Mouse (Mus musculus) right cerebral cortex, postnatal 14 days (tissue): Measurements from ENCODE around the gene Akap5.

Source experiments
- DNase-seq: peaks from one replicate; pipeline ENCODE4 v3.0.0; 2022

The Akap5 gene

DNA sequence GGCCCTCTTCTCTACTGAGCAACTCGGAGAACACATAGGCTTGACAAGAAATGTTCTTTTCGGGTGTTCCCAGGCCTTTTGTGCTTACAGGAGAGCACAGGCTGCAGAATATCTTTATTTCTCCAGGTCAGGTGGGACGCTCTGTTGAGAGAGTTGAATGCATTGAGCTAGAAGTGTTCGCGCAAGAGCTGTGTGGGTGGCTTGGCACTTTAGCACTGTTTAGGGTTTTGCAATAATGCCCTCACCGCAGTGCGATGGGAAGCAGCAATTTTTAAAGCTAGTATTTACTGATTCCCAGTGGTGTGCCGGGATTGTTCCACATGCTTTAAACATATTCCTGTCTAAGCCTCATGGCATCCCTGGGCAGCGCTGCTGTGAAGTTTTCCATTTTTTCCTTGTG is 13.5 kb upstream of the Akap5 start:
- no peak for DNase-seq

DNA sequence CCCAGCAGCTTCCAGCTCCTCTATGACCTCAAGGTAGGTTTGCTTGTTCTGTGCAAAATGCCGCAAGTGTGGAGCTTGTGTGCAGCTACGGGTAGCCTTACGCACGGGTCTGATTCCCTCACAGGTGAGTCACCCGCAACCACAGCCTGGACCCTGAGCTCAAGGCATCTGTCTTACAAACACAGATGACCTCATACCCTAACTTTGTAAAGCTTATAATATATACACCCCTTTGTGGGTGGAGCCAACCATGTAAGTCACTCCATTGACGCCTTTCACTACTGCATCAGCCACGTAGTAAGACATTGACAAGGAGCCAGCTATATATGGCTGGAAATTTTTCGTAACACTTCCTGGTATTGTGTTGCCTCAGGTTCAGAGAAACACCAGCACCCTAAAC is 12.7 kb upstream of the Akap5 start:
- DNase-seq, result no peak

DNA sequence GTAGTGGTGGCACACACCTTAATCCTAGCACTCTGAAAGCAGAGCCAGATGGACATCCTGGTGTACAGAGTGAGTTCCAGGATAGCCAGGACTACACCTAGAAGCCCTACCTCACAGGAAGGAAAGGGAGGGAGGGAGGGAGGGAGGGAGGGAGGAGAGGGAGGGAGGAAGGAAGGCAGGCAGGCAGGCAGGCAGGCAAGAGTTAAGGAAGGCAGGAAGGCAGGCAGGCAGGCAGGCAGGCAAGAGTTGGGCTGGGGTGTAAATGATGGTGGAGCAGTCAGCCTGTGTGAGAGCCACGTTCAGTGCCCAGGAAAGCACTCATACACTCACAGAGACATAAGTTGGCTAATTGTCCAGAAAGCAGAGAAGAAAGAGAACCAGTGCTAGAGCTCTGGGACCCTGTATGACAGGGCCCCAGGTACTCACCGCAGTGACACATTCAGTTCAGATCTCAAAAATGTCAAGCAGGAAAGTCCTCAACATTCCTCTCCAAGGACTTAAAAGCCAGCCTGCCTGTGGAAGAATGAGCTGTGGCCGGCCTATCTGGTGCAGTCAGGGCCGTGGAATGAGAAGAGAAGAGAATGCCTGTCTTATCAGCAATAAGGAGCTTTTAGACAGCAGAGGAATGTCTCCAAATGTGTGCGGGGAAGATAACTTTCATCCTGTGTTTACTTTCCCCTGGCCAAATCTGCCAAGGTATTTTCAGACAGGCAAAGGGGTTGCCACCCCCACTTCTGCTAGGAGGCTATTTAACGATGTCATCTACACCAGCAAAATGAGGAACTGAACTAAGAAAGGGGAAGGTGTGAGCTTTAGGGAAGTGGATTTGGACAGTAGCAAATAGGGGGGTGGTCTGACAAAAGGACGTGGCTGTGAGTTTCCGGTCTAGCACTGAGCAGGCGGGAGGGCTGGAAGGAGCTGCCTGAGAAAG is 6.1 kb upstream of the Akap5 start:
- no peak for DNase-seq

DNA sequence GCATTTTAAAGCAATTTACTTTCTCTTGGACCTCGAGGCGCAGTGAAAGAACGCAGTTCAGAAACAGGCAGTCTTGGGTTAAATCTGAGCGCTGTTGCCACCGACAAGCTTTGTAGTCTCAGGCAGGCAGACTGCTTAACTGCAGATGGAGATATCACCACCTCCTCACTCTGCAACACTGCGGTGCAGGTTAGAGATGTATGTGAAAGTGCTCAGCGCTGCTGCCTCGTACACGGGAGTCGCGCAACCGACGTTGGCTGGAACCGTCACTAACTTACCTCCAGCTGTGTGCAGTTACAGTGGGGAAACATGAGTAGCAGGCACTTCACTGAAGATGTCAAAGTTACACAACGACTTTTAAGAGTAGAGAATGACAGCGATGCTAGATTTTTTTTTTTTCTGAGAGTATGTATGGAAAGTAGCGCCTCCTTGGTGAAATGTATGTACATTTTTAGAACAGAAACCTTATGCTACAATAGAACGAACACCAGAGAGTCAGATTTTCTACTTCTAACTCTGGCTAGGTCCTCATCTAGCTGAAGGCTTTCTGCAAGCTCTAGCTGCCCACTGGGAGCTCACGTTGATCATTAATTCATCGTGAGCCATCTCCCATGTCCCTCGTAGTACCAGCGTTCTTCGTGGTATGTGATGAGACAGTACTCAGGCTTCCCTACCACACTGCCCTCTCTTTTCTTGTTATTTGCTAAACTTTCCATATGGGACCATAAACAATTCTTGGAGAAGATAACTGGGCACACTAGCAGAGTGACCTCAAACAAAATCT is 1.9 kb downstream of the Akap5 start:
- peak; percentile 29 for DNase-seq

DNA sequence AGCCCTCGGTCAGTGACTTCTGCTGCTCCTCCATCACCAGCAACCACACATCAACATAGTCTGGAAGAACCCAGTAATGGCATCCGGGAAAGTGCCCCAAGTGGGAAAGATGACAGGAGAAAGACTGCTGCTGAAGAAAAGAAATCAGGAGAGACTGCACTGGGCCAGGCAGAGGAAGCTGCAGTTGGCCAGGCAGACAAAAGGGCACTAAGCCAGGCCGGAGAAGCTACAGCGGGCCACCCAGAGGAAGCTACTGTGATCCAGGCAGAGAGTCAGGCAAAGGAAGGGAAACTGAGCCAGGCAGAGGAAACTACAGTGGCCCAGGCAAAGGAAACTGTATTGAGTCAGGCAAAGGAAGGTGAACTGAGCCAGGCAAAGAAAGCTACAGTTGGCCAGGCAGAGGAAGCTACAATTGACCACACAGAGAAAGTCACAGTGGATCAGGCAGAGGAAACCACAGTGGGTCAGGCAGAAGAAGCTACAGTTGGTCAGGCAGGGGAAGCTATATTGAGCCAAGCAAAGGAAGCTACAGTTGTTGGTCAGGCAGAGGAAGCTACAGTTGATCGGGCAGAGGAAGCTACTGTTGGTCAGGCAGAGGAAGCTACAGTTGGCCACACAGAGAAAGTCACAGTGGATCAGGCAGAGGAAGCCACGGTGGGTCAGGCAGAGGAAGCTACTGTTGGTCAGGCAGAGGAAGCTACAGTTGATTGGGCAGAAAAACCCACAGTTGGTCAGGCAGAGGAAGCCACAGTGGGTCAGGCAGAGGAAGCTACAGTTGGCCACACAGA is 4.1 kb downstream of the Akap5 start:
- no peak for DNase-seq

DNA sequence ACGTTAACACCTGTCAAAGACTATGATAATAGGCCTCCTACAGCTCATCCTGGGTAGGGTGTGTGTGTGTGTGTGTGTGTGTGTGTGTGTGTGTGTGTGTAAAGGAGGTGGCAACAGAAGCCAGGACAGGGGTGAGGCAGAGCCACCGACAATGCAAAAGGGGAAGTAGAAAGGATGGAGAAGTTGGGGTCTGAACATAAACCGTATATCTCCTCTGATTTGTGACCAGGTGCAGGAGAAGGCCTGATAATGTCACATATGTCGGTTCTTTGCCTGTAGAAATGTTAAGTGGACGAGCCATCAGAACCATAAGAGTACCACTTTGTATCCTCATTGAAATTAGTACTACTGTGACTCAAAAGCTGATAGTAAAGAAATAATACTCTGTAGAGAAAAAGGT is 9.0 kb downstream of the Akap5 start:
- DNase-seq, result no peak

DNA sequence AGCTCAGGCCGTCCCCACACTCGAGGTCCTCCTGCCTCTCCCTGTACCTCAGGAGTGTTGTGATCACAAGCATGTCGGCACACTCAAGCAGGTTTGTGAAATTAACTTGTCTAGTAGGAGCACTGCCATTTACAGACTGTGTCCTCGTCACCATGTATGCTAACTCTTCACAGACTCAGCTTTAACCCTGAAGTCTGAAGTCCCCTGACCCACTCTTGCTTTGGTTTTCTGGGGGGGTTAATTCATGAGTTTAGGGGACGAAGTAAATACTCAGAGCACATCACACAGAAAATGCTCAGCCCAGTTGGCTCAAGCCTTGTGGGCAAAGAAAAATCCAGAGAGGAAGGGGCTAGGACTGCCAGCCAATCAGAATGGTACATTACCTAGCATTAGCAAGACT is 10.9 kb downstream of the Akap5 start:
- DNase-seq, result no peak

DNA sequence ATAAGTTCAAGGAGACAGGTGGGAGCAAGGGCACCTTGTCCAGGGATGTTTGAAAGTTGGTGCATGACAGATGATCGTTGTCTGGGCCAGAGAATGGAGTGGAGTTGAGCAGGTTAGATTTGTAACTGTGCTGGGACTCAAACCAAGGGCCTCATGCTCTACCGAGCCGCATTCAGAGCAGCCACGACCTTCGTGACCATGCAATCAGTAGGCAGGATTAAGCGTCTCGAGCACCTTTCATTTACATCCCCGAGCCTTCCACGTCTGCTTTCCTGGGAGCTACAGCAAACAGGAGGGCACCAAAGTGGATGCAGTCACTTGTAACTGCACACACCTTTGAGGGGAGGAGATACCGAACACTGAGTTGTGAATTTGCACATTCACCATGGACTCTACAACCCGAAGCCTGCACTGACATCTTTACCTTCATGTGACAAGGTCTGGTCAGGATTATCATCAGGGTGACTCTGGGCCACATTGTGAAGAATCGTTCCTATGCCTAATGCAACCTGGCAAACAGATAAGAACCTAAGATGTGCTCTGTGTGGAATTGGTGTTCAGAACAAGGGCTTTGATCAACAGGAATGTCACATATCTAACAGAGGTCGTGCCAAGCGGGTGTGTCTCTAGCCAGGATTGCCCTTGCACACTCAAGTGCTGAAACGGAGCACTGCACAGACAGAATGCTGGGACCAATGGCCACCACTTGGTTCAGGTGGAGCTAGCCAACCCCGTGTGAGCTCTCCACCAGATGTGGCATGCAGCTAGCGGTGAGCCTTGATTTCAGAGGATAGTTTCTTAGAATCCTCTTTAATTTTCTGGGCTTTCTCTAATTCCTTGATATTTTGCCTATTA is 11.6 kb downstream of the Akap5 start:
- DNase-seq, result no peak

DNA sequence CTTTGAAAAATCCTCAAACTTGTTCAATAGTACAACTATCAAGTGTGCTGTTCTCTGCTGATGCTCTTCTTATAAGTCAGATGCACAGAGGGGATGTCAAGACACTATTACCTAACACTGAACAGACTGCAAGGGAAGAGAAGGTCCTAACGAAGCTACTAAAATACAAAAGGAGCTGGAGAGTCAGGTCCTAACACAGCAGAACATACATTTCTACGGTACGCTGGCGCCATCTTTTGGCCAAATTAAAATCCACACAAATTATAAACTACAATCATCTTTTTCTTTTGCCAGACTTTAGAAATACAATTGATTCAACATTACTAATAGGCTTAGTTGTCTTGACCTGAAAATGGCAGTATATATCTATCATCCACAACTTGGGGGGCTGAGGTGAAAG is 16.4 kb downstream of the Akap5 start:
- peak; percentile 35 for DNase-seq

DNA sequence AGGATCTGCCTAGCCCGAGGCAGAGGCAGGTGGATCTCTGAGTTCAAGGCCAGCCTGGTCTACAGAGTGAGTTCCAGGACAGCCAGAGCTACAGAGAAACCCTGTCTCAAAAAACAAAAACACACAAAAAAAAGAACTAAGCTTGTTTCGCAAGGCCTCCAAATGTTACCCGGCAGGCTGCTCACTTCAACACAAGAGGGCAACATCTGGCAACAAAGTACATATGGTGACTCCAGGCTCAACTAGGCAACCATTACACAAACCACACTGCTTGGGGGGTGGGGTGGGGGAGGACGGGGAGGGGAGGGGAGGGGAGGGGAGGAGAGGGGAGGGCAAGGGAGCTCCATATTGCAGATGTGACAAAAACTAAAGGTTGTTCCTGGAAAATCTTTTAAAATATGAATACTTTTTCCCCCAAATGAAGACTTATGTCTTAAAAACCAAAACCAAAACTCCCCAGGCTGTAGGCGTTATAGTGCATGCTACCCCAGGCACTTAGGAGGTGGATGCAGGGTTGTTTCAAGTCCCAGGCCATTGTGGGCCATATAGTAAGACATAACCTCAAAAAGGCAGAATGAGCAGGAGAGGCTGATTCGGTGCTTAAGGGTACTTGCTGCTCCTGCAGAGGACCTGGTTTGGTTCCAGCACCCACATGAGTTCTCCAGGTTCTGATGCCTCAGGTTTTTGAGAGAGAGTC is 21.2 kb downstream of the Akap5 start:
- DNase-seq, result no peak

DNA sequence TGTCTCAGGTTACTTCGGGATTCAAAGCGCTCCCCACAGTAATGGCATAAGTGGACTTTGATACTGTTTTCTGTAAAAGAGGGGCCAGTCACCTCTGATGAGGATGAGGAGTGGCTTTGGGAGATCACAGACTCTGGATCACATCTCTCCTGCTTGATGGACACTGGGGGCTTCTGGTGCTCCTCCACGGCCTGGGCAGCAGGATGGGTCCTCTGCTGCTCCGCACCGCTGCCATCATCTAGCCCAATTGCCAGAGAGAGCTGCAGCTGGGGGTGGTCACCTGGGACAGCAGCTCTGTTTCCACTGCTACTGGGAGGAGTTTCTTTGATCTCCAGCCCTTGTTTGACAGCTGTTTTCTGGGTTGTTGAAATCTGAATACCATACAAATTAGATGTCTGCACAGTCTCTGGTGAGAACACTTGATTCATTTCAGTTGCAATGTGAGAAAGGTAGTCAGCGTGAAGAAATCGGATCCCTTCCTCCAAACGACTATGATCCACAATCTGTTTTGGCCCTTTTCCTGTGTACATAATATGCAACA is 25.1 kb downstream of the Akap5 start:
- DNase-seq, result no peak

DNA sequence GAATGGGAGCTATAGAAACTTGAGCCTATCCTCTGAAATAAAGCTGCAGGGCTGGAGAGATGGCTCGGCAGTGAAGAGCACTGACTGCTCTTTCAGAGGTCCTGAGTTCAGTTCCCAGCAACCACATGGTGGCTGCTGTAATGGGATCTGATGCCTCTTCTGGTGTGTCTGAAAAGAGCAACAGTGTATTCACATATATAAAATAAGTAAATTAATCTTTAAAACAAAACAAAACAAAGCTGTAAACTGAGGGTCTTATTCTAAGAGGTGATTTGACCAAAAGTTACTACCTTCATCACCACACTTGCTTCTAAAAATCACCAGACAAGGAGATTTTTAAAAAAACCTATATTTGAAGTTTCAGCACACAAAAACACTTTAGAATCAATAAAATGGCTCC is 36.2 kb downstream of the Akap5 start:
- DNase-seq, result no peak

DNA sequence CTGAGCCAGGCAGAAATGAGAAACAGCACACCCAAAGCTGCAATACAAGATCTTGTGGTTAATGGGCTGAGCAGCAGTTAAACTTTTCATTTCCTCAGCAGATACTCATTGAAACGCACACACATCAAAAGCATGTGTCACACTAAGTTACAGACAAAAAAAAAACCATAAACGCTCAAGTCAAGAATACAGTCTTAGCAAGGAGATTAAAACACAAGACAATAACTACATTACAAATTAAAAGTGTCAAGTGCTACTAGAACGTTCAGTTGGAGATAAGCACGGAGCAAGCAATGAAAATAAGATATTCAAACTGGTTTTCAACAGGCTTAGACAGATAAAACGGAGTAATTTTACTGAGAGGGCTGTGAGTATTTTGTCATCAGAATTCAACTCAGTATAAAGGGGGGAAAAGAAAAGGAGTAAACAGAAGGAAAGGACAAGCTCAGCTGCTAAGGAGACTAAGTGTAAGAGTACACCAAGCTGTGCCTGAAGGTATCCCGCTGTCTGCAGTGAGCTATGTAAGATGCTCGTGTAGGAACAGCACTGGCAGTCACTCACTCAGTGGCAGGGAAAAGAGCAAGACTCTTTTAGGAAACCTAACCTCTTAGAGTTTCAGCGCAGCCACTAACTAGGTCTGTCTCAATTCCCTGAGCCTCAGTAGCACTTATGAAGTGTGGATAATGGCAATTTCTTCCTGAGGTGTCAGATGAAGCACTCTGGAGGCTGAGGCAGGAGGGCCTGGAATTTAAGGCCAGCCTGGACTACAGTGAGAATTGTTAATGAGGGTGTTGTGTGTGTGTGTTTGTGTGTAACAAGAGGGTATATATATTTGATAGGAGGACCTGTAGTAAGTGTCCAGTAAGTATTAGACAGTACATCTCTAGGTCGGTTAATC is 37.0 kb downstream of the Akap5 start:
- DNase-seq, result no peak

DNA sequence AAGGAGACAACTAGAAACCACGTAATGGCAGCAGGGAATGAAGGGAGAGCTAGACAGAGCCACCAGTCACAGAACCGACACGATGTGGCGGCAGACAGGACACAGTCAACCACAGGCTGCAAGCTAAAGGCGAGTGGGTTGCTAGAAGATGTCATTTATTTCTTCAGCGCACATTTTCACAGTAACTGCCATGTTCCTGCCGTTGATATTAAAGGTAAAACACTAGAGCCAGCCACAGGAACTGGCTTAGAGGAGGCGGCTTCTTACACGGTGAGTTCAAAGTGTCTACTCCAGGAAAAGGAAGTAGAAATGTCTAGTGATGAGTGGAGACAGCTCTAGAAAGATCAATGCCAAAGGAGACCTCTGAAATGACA is 37.6 kb downstream of the Akap5 start:
- no peak for DNase-seq

DNA sequence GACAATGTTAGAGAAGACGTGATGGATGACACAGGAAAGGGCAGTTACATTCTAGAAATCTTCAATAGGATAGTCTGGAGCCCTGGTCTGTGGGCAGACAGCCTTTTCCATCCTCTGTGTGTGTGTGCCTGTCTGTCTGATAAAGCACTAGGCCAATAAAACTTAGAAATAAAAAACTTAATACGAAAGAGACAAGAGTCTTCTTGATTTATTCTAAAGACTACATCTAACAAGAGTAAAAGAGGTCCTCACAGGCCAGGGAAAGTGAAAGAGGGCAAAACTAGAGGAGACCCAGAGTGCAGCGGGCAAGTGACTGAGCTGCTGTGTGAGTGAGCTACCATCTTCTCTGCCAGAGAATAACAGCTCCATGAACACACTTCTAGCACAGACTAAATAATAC is 41.6 kb downstream of the Akap5 start:
- DNase-seq, result no peak

DNA sequence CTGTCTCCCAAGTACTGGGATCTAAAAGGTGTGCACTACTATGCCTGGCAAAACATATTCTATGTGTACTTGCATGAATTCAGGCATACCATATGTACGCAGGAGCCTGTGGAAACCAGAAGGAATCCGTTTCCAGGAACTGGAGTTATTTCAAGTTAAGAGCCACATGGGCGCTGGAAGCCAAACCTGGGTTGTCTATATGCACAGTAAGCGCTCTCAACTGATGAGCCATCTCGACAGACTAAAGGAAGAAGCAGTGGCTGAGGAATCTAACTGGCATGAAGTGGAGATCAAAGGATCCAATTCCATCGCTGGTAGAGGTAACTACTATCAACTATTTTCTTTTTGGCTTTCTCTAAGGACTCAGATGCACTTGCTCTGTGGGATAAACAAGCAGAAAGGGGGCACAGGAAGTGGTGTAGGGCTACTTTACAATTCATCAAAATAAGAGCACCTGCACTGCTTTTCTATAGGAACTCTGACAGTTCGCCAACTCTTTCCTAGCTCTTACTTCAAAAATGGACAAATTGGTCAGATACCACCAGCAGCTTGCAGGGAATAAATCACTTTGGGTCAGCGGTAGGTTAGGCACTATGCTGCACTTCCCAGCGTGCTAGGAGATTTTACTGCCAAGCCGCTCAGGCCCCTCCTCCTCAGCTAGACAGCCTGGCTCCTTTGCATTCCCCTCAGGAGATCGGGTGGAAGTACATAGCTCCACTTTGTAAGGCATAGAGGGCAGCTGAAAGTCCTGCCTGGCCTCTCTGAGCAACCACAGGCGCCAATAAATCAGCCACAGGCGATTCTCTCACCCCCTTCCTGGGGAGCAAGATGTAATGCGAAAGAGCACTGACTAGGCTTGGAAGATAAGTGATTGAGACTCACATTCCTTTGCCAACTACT is 42.7 kb downstream of the Akap5 start:
- no peak for DNase-seq

DNA sequence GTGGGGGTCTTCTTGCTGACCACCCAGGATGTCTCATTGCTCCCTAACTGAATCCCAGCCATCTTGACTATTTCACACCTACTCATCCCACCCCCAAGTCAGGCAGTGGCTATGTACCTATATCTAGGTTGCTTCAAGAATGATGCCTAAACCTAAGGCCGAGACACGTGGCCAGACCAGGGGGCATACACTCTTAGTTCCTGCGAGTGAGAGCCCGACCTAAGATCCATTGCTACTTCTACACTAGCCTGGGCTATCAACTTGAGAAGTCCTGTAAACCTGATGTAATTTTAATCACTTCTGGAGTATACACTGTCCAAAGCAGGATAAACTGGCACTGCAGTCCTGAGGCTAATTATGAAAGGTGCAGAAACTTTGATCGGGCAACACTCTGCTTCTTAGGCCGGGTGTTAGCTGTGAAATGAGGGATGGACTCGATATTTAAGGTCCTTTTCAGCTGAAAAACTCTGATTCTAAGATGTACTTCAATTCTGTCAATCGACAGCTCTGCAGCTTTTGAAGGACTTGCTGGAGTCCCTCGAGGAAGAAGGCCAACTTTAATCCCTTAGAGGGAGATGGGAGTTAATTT is 43.6 kb downstream of the Akap5 start:
- DNase-seq, result no peak

DNA sequence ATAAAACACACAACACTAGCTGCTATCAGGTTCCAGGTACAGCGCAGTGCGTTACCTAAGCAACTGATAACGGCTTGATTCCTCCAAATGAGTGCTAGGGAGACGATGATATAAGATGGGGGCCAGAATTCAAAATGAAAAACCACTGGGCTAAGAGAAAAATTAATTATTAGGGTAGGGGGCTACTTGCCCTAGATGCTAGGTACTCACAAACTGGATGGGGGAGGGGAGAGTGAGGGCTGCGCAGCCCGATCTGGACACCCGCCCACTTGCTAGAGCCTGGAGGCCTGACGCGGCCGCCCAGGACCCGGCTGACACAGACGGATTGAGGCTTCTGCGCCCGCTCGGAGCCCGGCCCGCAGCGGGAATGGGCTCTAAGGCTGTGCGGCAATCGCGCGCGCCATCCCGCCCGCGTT is 44.1 kb downstream of the Akap5 start:
- peak; percentile 52 for DNase-seq
